Mouse (Mus musculus): ENCODE results near the gene Dysf.

The Dysf gene

DNA sequence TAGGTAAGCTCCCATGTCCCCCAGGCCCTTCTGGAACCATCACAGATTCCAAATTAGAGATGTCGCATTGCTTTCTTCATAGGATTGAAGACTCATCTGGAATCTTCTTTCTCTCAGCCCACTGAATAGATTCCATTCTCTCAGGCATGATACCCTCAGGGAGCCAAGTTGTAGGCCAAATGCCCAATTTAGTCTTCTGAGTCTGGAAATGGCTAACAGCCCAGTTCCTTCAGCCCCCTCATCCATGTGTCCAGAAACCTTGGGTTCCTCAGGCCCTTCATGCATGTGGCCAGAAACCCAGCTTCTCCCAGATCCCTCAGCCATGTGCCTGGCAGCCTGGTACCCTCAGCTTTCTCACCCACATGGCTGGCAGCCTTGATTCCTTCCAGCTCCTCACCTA is 160.2 kb downstream of the Dysf start:
- peak; percentile 60 to 65 for DNase-seq

DNA sequence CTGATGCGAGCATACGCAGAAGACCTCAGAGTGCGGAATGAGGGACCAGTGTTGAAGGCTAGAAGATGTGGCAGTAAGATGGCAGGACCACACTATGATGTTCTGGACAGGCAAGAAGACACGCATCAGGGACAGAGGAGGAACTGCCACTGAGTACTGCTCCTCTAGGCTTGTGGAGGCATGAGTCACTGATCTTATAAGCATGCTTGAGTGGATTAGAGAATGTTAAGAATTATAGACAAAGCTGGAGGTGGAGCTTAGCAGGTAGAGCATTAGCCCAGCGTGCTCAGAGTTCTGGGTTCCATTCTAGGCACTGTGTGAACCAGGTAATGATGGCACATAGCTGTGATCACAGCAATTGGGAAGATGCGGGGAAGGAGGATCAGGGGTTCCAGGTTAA is 165.2 kb downstream of the Dysf start:
- DNase-seq = no peak

DNA sequence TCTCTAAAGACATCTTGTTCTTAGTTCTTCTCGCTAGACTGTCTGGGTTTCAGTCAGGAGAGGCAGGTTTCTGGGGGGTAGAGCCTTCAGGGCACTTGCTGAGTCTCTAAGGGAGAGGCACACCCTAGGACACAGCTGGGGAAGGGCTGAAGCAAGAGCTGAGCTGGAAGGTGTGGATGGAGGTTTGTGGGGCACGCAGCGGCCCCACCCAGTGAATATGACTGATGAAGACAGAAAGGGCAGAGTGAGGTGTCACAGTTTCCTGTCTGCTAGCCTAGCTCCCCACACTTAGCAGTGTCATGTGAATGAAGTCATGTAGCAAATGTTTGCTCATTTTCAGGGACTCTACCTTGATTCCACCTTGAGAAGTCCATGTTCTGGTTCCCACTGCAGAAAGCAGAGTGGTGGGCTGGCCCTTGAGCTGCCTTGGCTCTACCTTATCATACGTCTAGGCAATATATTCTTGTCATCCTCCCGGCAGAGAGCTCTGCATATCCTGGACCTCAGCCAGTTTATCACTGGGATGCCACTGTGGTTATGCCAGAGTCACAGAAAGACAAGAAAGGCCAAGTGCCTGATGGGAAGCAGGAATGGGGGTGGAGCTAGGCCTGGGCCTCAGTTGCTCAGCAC is 170.5 kb downstream of the Dysf start:
- peak; percentile 61 to 71 for DNase-seq

DNA sequence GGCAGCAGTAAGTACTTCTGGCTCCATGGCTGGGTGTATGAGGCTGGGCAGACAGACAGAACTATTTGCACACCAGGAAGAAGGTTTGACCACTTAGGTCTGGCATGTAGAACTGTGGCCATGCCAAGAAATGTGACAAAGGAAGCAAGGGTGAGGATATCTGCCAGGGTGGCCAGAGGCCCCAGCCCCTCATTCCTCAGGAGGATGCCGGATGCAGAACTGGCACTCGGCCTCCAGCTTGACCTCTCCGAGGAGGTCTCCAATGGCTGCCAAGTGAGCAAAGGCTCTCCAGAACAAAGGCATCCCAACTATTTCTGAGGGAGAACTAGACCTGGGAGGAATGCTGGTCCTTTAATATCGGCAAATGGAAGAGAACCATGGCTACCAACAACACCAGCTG is 173.1 kb downstream of the Dysf start:
- DNase-seq = peak; percentile 29 to 31

DNA sequence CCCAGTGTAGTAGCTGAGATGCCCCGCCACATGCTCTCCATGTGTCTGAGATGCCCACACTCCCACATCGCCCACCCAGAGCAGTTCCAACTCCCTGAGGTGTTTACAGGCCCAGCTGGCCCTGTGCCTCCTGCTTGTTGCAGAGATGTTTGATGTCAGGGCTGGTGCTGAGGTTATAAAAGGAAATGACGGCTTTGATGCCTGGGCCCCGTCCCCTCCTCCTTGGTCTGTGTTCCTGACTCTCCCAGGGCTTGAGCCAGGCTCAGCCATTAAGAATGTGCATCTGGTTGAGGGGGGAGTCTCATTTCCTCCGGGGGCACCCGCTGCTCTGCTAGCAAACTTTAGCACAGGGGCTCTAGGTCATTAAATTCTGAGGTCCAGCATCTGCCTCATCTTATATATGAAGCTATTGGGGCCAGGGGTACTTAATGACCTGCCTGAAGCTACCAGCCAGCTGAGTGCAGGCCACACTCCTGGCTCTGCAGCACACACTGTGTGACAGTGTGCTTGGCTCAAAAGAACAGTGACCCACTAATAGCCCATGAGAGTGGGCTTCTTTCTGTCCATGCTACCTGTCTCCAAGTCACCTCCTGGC is 183.4 kb downstream of the Dysf start:
- DNase-seq = no peak

DNA sequence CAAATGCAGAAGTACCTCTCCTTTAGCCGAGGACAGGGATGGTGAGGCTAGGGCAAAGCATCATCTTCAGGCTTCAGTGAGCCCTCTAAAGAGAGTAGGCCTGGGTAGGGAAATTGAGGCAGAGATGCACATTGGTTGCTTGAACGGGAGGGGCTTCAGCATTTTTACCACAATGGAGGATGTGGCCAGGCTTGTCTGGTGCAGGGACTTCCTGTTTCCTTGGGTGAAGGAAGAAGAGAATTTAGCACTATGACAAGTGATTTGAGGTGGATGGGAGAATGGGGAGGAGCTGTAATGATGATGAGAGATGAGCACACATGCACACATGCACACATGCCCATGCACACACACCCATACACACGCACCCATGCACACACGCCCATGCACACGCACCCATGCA is 188.1 kb downstream of the Dysf start:
- no peak for DNase-seq

DNA sequence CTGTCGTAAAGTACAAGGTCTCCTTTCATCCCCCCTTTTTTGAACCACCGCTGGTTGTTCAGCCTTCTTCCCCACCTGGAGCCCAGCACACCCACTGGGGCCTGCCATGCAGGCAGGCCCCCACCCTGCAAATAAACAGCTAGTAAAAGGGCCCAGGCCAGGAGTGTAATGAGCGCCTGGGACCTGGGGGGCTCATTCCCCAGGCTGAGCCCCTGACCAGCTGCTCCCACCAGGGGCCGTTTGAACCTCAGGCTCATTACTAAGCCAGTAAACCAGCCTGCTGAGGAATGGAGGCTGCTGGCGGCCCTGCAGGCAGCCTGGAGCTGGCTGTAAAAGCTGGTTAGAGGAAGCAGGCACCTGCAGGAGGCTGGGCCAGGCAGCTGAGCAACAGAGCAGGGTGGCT is 189.4 kb downstream of the Dysf start:
- DNase-seq = no peak

DNA sequence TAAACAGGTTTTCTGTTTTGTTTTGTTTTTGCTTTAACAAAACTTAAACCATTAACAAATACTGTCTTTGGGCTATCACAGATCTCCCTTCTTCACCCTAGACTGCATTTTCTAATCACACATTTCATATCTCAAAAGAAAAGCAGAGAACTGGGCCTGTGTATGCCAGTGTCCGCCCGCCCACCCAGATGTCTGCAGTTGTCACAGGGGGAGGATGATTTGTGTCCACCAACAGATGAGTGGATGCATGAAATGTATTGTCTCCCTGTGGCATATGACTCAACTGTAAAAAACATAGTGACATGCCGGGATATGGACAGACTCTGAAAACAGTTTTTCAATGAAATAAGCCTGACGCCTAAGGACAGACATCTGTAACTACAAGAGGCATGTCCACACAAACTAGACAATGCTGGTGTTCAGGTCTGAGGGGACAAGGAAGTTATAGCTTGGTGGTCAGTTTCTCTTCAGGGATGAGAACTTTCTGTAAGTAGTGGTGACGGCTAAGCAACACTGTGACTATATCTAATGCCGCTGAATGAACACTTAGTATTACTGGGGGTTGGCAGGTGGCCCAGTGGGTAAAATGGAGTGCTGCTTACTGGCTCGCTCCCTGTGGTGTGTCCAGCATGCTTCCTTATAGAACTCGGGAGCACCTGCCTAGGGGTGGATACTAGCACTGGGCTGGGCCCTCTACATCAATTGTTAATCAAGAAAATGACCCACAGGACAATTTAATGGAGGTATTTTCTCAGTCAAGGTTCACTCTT is 193.5 kb downstream of the Dysf start:
- DNase-seq = no peak

DNA sequence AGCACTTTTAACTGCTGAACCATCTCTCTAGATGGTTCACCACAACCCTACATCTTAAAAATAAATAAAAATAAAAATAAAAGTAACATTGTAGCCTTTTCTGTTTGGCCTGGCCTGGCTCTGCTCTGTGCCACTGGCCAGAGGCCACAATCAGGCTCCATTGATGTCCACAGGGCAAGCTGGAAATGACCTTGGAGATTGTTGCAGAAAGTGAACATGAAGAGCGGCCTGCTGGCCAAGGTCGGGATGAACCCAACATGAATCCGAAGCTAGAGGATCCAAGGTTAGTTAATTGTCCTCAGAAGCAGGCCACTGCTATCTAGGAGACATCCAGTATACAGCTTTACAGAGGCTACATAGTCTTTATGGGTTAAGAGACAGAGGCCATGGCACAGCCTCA is 197.2 kb downstream of the Dysf start:
- no peak for DNase-seq

DNA sequence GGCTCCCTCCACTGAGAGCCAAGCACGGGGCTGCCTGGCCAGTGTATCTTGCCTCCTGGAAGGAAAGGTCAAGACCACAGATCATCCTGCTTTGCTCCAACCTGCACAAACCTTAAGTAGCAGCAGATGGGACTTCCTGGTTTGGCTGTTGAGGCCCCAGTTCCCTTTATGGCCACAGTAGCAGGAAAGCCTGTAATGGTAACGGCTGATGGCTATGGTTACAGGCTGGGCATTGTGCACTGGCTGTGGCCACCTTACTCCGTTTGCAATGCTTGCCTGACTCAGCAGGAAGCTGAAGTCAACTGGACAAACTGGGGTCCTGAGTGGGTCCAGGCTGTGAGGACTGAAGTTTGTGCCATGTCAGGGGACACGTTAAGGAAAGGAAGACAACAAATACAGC is 200.2 kb downstream of the Dysf start:
- DNase-seq = no peak

DNA sequence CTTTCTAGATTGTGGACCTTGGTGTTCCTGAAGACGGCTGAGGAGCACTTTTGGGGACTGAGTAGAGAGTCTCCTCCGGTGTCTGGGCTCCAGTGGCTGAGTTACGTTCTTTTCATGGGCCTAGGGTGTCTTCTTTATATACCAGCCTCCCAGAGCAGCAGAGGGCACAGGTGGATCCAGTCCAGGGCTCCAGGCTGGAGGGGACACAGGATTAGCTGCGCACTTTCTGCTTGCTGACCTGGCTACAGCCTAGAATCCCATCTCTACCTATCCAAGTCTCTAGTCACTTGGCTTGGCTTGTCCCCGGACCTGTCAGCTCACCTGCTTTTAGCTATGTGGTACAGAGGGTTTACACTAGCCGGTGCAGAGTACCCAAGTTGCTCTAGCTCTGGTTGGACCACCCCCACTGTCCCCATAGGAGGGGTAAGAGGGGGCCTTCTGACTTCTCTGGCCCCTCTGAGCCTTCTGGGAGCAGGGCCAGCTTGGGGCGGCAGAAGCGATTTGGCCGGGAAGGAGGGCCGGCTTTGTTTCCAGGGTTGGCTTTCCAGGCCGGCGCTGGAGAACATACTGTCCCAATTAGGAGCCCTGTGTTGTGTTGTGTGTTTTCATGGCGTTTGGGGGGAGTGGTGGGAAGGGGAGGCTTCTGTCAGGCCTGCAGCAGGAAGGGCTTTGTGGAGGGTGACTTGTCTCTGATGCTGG is 201.5 kb downstream of the Dysf start:
- peak; percentile 66 to 77 for DNase-seq

DNA sequence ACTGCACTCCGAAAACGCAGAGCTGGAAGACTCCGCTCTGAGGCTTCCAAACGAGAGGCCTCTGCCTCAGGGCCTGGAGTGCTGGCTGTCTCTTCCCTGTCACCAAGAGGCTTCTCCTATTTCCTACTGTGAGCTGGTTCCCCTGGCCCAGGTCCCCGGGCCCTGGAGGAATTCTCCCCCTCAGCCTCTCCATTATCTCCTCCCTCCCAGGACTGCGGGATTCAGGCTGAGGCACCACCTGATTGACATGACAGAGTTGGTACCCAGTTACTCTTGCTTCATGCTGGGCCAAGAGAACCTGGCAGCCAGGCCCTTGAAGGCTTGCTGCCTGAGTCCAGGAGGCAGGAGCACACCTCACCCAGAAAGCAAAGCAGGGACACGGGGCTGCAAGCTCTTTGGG is 203.1 kb downstream of the Dysf start:
- peak in 1 of 2 experiments; percentile 24 for DNase-seq

DNA sequence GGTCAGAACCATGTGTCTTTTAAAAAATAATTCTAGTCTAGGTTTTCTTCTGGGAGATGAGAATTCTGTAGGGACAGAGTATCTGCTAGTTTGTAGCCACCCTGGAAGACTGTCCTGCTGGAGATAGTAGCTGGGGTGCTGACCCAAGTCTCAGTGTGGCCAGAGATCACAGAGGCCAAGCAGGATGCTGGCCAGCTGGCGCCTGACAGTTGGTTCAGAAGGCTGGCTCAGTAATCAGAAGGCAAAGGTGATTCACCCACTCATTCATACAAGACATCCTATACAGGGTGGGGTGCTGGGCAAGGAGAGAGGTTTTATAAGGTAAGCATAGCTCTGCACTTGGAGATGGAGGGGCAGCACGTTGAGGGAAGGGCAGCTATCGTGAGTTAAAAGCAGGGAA is 204.7 kb downstream of the Dysf start:
- DNase-seq = no peak

DNA sequence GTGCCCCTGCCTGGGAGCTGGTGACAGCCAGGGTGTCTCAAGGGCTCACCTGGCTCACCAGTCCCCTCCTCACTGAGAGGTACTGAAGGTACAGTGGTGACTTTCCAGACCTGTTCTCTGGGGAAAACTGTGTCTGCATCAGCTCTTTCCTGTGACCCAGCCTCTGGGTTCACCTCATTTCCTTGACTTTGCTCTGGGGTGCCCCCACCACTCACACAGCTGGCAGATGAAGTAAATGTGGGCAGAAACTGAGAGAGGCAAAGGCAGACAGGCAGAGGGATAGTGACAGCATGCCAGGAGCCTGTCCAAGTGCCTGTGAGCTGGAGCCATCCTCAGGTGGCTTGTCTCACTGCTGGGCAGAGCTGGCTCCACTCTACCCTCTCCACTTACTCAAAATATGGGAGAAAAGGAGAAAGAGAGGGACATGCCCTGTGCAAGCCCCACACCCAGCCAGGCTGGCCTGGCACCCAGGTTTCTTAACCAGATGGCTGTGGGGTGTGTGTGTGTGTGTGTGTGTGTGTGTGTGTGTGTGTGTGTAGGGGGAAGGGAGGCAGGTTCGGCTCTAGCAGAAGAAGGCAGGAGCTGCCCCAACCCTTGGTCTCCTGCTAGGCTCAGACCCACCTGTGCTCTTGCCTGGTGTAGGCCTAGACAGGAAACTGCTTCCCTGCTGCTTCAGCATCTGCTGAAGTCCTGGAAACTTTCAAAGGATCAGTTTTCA is 209.0 kb downstream of the Dysf start:
- DNase-seq = no peak

DNA sequence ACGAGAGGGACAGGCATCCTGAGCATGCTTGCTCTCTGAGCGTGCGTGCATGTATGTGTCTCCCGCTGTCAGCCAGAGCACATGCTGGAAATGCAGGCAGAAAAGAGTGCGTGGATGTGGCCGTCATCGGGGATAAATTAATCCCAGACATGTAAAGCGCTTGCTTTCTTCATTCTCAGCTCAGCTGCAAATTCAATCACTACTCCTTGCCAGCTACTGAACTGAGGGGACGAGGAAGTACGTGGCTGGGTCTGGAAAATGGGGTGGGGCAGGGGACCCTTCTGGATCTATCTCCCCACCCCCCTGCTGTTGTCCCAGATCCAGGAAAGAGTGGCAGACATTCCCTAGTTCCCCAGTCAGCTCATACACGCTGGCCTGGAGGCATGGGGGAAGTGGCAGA is 210.7 kb downstream of the Dysf start:
- DNase-seq = no peak

DNA sequence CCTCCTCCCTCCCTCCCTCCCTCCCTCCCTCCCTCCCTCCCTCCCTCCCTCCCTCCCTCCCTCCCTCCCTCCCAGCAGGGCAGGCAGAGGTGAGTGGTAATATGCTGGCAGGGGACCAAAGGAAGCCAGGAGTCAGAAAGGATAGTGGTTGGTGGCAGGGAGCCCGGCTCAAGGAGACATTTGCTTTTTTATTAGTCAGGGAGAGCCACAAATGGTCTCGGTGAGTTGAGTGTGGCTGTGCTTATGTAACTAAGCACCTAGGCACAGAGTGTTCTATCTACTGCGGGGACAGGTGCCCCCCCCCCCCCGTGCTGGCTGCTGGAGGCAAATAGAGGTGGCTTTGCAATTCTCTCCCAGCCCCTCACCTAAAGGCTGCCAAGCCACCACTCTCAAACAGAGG is 216.5 kb downstream of the Dysf start:
- DNase-seq = peak; percentile 58 to 62

DNA sequence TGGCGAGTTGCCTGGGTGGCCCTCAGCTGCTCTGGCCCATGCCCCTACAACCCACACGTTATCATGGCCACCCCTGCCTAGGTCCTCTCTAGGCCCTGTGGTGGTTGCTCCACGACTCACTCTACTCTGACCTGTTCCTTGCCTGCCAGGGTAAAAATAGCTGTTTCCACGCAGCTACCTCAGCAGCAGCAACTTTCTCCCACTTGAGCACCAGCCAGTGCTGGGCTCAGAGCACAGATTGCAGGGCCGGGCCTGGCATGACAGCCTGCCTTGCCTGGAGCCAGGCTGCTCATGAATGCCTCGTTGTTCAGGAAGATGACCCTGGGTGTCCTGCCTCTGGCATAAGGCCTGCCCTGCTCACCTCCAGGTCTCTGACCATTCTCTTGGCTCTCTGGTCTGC is 217.2 kb downstream of the Dysf start:
- DNase-seq = peak; percentile 85 to 88

DNA sequence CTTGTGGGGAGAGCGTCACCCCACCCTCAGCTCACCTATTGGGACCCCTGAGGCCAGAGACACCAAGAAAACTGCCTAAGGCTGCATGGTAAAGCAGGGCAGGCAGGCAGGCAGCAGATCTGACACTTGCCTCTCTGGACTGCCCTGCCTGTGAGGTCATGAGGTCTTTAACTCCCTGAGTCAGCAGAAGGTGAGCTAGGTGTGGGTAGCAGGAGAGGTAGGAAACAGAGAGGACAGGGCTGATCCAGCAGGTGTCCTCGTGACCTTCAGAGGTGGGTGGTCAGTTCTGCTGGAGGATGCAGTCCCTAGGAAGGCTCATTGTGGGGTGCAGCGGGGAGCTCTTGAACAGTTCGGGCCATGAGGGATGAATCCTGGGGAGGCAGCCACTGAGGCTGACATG is 219.8 kb downstream of the Dysf start:
- no peak for DNase-seq

DNA sequence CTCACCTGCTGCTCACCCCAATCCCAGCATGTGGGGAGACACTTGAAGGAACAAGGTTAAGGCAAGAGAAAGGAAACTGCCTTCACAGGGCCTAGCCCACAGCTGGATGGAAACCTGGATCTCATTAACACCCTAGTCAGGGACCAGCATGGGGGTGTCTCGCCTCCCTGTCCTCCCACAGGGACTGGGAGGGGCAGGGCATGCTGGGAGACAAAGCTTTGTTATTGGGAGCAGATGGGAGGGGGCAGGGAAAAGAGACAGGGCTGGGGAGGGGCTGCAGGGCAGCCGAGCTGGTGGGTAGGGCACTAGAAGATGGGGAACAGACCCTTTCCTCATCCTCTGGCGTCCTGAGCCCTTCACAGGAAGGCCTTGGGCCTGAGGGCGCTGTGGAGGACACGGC is 220.4 kb downstream of the Dysf start:
- DNase-seq = no peak

DNA sequence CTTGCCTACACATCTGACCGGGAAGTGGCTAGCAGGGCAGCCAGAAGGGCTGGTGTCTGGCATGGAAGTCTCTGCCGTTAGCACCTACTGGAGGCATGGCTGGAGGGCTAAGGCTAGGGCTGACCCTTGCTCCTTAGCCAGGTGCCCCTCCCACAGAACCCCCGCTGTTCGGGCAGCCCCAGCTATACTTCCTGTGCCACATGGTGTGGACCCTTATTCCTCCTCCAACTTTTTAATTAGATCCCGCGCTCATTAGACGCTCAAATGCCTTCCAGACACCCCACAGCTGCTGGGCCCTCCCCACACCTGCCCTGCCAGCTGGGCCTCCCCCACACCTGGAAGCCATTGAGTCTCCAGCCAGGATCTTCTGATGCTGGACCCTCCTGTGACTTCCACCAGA is 221.3 kb downstream of the Dysf start:
- peak; percentile 39 to 57 for DNase-seq

DNA sequence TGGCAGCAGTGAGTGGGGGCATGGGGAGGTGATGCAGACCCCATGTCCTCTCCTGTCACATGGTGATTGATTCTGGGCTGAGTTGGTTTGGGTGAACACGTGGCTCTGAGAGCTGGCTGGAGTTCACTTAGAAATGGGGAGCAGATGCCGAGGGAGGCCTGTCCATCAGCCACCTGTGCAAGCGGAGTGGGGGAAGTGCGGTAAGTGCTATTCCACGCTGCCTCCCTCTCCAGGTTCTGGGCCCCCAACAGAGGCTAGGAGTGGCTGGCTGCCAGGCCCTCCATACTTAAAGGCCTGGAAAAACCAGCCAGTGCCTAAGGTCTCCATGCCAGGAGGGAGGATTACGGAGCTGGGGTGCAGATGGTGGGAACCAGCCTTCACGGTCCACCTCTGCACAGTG is 222.7 kb downstream of the Dysf start:
- DNase-seq = peak; percentile 72 to 83

DNA sequence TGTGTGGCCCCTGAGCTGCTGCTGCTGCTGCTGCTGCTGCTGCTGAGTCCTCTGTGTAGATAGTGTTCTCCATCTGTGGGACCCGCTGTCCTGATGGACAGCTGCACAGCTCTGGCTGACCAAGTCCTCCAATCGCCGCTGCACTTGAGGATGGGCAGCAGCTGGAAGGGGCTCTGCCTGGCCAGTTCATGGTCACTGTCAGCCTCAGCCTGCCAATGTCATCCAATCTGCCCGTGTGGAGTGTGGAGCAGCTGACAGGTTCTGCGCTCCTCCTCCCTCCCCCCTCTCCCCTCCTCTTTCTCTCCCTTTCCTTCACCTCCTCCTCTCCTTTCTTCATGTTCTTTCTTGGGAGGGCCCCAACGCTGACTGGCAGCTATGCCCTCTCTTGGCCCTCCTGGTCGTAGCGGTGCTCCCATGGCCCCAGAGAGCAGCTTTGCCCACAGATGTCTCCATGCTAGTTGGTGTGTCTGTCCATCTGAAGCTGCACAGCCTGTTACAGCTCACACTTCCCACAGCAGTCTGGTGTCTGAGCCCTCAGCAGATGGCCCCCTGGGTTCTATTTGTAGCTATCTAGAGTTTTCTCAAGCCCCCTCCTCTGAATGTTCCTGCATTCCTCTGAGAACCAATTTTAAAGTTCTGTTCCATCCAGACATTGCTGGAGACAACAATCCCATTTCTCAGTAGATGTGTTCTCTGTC is 223.8 kb downstream of the Dysf start:
- no peak for DNase-seq
